ENCODE assay signal across 9 mouse cellular contexts in genomic region chr12:54385401-54385800, GRCm38 (mm10).
A peak's percentile ranks its signal among the peaks of the same experiment; 100 is the strongest.
DNase-seq lines count a peak whose midpoint lies in the region; ATAC-seq and TF ChIP-seq lines count a peak whose summit lies in the region.
"Had no signal": no experiment of that assay in that cellular context is flagged by ENCODE, and none has a peak within 500 bp of the region (broad histone marks: within the 10 kb centered on the region; RNA-seq: fewer than 3 reads in every experiment).

No protein-coding gene starts in this region.

- H3K4me1 ChIP-seq in hindbrain, postnatal 0 days (ENCODE audit: insufficient read depth, low read length): no peaks in the 10 kb centered on the region
- H3K4me1 ChIP-seq in hindbrain, embryonic 16.5 days (ENCODE audit: control insufficient read depth, insufficient read depth, low read depth, low read length): no peaks in the 10 kb centered on the region
- no peaks in the 10 kb centered on the region; the same call in 1 of the 2 replicates for H3K4me1 ChIP-seq in forebrain, embryonic 16.5 days (replicated peaks; ENCODE audit: control insufficient read depth, insufficient read depth, low read length)
- H3K4me1 ChIP-seq in heart, embryonic 14.5 days (ENCODE audit: control insufficient read depth in 2 of 2, insufficient read depth in 2 of 2, low read length in 2 of 2): peaks cover 8 to 20% of the 10 kb centered on the region in 2 experiments
- H3K4me1 ChIP-seq: hindbrain, embryonic 10.5 days; liver, embryonic 12.5 days had no signal

- no peaks in the 10 kb centered on the region for H3K9me3 ChIP-seq in hindbrain, postnatal 0 days (ENCODE audit: low read length)
- H3K9me3 ChIP-seq in hindbrain, embryonic 16.5 days (ENCODE audit: control insufficient read depth, low read length): no peaks in the 10 kb centered on the region
- no peaks in the 10 kb centered on the region for H3K9me3 ChIP-seq in forebrain, embryonic 16.5 days (ENCODE audit: control insufficient read depth, low read length)
- H3K9me3 ChIP-seq in heart, embryonic 14.5 days (ENCODE audit: control insufficient read depth, low read length): no peaks in the 10 kb centered on the region
- H3K9me3 ChIP-seq: hindbrain, embryonic 10.5 days; liver, embryonic 12.5 days had no signal

- WGBS in hindbrain, postnatal 0 days: 53% methylated on average over 4 of the region's 4 CpGs
- WGBS in hindbrain, embryonic 16.5 days: 51% methylated on average over 4 of the region's 4 CpGs
- WGBS in forebrain, embryonic 16.5 days: 19% methylated on average over 4 of the region's 4 CpGs
- 9% methylated on average over 4 of the region's 4 CpGs for WGBS in heart, embryonic 14.5 days

- DNase-seq in hindbrain, postnatal 0 days (ENCODE audit: low spot score): peak; percentile 45
- peak; percentile 71 to 86 for DNase-seq in lung, postnatal 4 days
- no peak for DNase-seq in urinary bladder, postnatal 25 days (ENCODE audit: low spot score)

- no peak overlapping the region for H3K27ac ChIP-seq in hindbrain, postnatal 0 days
- no peak overlapping the region for H3K27ac ChIP-seq in hindbrain, embryonic 16.5 days (ENCODE audit: low read depth, low read length)
- no peak overlapping the region for H3K27ac ChIP-seq in forebrain, embryonic 16.5 days (ENCODE audit: low read length)
- H3K27ac ChIP-seq in heart, embryonic 14.5 days (replicated peaks in 1 of 2; ENCODE audit: control insufficient read depth in 1 of 2, insufficient read depth in 1 of 2, low read depth in 2 of 2, low read length in 2 of 2): peak overlapping the region; percentile 67 to 68; a peak in 3 of 4 replicates
- H3K27ac ChIP-seq: hindbrain, embryonic 10.5 days; liver, embryonic 12.5 days had no signal

- no peak for TF ChIP-seq CTCF in hindbrain, postnatal 0 days (IDR thresholded peaks at IDR 0.05; ENCODE audit: low read depth)

- no peaks in the 10 kb centered on the region for H3K36me3 ChIP-seq in hindbrain, postnatal 0 days (ENCODE audit: insufficient read depth, low read length)
- no peaks in the 10 kb centered on the region for H3K36me3 ChIP-seq in hindbrain, embryonic 16.5 days (ENCODE audit: control insufficient read depth, insufficient read depth, low read length)
- no peaks in the 10 kb centered on the region for H3K36me3 ChIP-seq in forebrain, embryonic 16.5 days (ENCODE audit: control insufficient read depth, insufficient read depth)
- no peaks in the 10 kb centered on the region for H3K36me3 ChIP-seq in heart, embryonic 14.5 days (ENCODE audit: control insufficient read depth, insufficient read depth, low read length)
- H3K36me3 ChIP-seq: hindbrain, embryonic 10.5 days; liver, embryonic 12.5 days had no signal

- H3K4me2 ChIP-seq in hindbrain, postnatal 0 days (ENCODE audit: low read depth, low read length): no peak overlapping the region
- H3K4me2 ChIP-seq in hindbrain, embryonic 16.5 days (ENCODE audit: low read length): no peak overlapping the region
- no peak overlapping the region for H3K4me2 ChIP-seq in forebrain, embryonic 16.5 days (ENCODE audit: low read length)
- H3K4me2 ChIP-seq in heart, embryonic 14.5 days (ENCODE audit: low read length): no peak overlapping the region
- H3K4me2 ChIP-seq: liver, embryonic 12.5 days had no signal

- no peak overlapping the region for H3K9ac ChIP-seq in hindbrain, postnatal 0 days (replicated peaks; ENCODE audit: low read length)
- H3K9ac ChIP-seq in hindbrain, embryonic 16.5 days (ENCODE audit: low read depth, low read length): no peak overlapping the region
- no peak overlapping the region for H3K9ac ChIP-seq in forebrain, embryonic 16.5 days (replicated peaks; ENCODE audit: low read depth, low read length)
- 0 out of 2 replicates have a peak overlapping the region, but pooled peaks have one; percentile 9 for H3K9ac ChIP-seq in heart, embryonic 14.5 days (ENCODE audit: low read length)
- H3K9ac ChIP-seq: liver, embryonic 12.5 days had no signal

- no peaks in the 10 kb centered on the region for H3K27me3 ChIP-seq in hindbrain, postnatal 0 days (ENCODE audit: insufficient read depth, low read length)
- H3K27me3 ChIP-seq in hindbrain, embryonic 16.5 days (replicated peaks; ENCODE audit: control insufficient read depth, insufficient read depth, low read length): no peaks in the 10 kb centered on the region
- no peaks in the 10 kb centered on the region for H3K27me3 ChIP-seq in forebrain, embryonic 16.5 days (replicated peaks; ENCODE audit: control insufficient read depth, insufficient read depth, low read length)
- H3K27me3 ChIP-seq in heart, embryonic 14.5 days (ENCODE audit: control insufficient read depth, insufficient read depth, low read length): no peaks in the 10 kb centered on the region
- H3K27me3 ChIP-seq: liver, embryonic 12.5 days had no signal

- H3K4me3 ChIP-seq in hindbrain, postnatal 0 days (ENCODE audit: low read length): no peak overlapping the region
- H3K4me3 ChIP-seq in hindbrain, embryonic 16.5 days (ENCODE audit: low read length): no peak overlapping the region
- no peak overlapping the region for H3K4me3 ChIP-seq in forebrain, embryonic 16.5 days (replicated peaks; ENCODE audit: low read length)
- H3K4me3 ChIP-seq in heart, embryonic 14.5 days (ENCODE audit: control insufficient read depth in 1 of 2, insufficient read depth in 1 of 2, low read depth in 1 of 2, low read length in 2 of 2): no peak overlapping the region
- H3K4me3 ChIP-seq: hindbrain, embryonic 10.5 days; liver, embryonic 12.5 days had no signal

- peak; percentile 49; the same call in 1 of the 2 replicates for ATAC-seq in hindbrain, postnatal 0 days
- no peak for ATAC-seq in hindbrain, embryonic 16.5 days
- peak; percentile 94 for ATAC-seq in forebrain, embryonic 16.5 days
- ATAC-seq in heart, embryonic 14.5 days (ENCODE audit: insufficient number of reproducible peaks, insufficient read depth, low FRiP score, low read depth): peak; percentile 80
- ATAC-seq in monocyte, adult 5-6 weeks (replicated peaks; ENCODE audit: insufficient number of reproducible peaks, low FRiP score, low TSS enrichment, poor library complexity, severe bottlenecking): no peak
- ATAC-seq: liver, embryonic 12.5 days had no signal

Comparison
In these comparisons a context has a peak if more than half of its experiments do, and no peak if none do; other contexts are left out.
1. ATAC-seq: peak in hindbrain, postnatal 0 days (single experiment), forebrain, embryonic 16.5 days (single experiment) and heart, embryonic 14.5 days (single experiment); none in hindbrain, embryonic 16.5 days (single experiment) and monocyte, adult 5-6 weeks (single experiment).
2. H3K27ac ChIP-seq: peak in heart, embryonic 14.5 days (2 of 2); none in hindbrain, postnatal 0 days (single experiment), hindbrain, embryonic 16.5 days (single experiment) and forebrain, embryonic 16.5 days (single experiment).